Mouse (Mus musculus): ENCODE measurements around the gene Axdnd1.
"Not testable (repeated sequence)": the region's sequence is repeated elsewhere in the genome, so short reads cannot be mapped to it uniquely, and the experiment has no call there.

The Axdnd1 gene

GRCm38 (mm10) chr1:156340847-156341246, 80.1 kb downstream of the Axdnd1 start:
- DNase-seq (ENCODE audit: low read depth), result peak; percentile 78

- no peak for DNase-seq (ENCODE audit: low read depth)
Observed at GRCm38 (mm10) chr1:156323126-156323525, 97.8 kb downstream of the Axdnd1 start.

- DNase-seq (ENCODE audit: low read depth), result no peak
Observed at GRCm38 (mm10) chr1:156310630-156311029, 110.3 kb downstream of the Axdnd1 start, which contains the start of gene Nphs2. TSS of gene Nphs2 (plus strand) at chr1:156310727.

- no peak for DNase-seq (ENCODE audit: low read depth)
Observed at GRCm38 (mm10) chr1:156308595-156308994, 112.4 kb downstream of the Axdnd1 start.

- no peak for DNase-seq (ENCODE audit: low read depth)
Observed at GRCm38 (mm10) chr1:156302911-156303749, 117.8 kb downstream of the Axdnd1 start, which contains the start of gene Tdrd5. TSS of gene Tdrd5 (minus strand) at chr1:156303664.

DNA sequence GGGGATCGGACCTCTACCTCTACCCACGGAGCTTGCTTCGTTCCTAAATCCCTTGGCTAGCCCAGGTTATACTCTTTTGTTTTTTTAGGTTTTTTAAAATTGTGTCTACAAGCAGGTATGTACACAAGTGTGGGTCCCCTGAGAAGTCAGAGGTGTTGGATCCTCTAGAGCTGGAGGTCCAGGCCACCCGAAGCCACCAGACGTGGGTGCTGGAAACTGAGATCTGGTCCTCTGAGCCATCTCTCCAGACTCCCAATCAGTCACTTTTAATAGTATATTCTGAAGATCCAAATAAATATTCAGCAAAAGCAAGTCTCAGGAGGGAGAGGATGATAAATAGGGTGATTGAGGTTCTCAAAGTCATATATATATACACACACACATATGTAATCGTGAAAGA, 130.9 kb downstream of the Axdnd1 start:
- DNase-seq (ENCODE audit: low read depth), result no peak

GRCm38 (mm10) chr1:156289222-156289587, 131.8 kb downstream of the Axdnd1 start:
- DNase-seq (ENCODE audit: low read depth), result not testable (repeated sequence)

DNA sequence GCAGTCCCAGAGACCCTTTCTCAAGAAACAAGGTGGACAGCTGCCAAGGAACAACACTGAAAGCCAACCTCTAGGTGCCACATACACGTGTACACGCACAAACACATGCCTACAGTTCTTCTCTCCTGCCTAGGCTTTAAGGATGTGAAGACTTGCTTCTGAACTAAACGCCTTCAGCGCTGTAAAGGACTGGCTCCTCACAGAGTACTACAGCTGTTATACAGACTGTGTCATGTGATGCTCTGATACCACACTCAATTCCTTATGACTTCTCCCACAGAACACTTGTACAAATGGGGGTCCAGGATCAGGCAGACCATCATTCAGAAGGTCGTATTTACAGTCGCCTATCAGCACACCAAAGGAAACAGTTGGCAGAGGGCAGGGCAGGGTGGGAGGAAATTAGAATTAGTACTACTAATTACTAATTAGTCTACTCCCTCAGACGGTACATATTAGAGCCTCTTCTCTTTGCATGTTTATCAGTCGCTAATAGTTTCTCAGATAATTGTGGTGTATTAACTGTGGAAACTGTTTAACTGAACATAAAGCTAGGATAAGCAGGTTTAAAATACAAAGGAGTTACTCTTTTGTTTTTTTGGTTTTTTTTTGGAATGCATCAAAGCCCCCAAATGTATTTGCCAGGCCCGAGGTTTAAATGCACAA, 132.3 kb downstream of the Axdnd1 start:
- no peak for DNase-seq (ENCODE audit: low read depth)

DNA sequence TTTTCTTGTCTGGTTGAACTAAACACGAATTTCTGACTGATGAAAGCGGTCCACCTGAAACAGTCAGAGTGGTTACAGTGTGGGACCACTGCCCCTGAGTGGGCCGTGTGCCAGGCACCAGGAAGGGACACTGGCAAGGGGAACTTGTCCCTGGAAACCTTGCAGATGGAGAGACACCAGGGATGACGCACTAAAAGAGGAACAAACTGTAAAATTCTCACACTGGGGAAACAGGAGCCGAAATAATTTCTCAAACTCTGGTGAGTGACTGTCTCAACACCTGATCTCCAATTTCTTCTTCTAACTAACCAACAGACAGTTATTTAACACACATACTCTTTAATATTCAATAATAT, 135.4 kb downstream of the Axdnd1 start:
- no peak for DNase-seq (ENCODE audit: low read depth)

DNA sequence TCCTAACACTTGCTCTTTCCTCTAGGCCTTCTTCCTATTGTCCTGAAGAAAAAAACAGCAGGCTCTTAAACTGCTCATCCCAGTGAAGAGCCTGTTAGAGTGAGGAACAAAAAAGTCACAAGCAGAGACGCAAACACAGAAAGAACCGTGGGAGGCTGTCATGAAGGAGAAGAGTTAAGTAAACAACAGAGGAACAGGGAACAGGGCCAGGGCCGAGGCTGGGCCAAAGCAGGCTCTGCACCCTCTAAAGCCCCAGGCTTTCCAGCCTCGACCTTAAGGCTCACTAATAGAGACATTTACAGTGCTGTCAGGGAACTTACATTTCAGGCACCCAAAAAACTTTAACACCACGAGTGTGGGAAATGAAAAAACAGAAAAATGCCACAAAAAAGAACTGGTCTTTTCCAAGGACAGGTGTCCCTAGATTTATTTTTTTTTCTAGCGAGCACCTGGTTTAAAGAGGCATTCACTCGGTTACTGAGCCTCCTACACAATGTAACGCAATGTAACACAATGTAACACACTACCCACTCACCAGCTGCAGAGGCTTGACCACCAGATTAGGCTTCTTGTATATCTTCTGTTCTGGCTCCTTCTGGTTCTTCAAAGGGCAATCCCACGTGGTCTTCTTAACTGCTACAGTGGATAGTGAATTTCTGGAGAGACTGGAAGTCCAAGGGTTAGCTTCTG, 136.0 kb downstream of the Axdnd1 start:
- no peak for DNase-seq (ENCODE audit: low read depth)

- DNase-seq (ENCODE audit: low read depth), result no peak
Observed at GRCm38 (mm10) chr1:156284207-156284606, 136.8 kb downstream of the Axdnd1 start.

DNA sequence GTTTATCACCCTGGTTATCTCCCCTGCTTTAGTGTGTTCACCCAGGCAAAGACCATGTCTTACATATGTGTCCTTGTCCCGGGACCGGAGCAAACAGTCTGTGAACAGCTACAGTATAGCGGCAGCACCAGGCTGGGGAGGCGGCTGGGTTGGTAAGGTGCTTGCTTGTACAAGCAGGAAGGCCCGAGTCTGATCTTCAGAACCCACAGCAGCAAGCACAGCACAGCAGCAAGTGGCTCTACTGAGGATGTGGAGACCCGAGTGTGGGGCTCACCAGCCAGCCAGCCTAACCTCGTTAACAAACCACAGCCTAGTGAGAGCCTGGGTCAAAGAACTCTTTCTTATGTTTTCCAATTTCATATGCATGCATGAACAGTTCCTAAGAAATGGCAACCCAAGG, 140.8 kb downstream of the Axdnd1 start:
- DNase-seq (ENCODE audit: low read depth), result no peak

DNA sequence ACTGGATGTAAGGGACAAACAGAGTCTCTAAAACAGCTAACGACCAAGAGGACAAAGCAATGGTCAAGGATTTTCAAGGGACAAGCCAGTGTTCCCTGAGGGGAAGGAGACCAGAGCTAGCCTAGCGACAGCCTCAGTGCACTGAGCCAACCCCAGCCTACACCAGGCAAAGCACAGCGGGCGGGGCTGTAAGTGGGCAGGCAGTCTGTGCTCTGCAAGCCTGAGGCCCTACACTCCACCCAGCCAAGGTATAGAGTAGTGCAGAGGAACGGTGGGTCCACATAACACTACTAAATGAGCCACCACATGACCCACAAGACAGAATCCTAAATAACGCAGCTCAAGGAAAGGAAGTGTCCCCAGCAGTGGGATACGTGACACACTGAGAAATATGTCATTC, 147.3 kb downstream of the Axdnd1 start:
- DNase-seq (ENCODE audit: low read depth), result no peak

Measured in NIH3T3 (cell line).